Mouse (Mus musculus): ENCODE results near the gene Gm8267.
"Not testable (repeated sequence)": the region's sequence is repeated elsewhere in the genome, so short reads cannot be mapped to it uniquely, and the experiment has no call there.

Gene Gm8267

GRCm38 (mm10) chr14:44750240-44750639 lies at the start of gene Gm8267:
Gene Gm8267 (minus strand): TSS chr14:44750340.
- TF ChIP-seq GATA4 (IDR thresholded peaks at IDR 0.05; ENCODE audit: insufficient replicate concordance, low read length) = no peak

GRCm38 (mm10) chr14:44706356-44706755 lies 43.8 kb downstream of the Gm8267 start, which contains the start of gene Gm8257:
Gene Gm8257 (minus strand): TSS chr14:44706456.
- not testable (repeated sequence) for TF ChIP-seq GATA4 (IDR thresholded peaks at IDR 0.05; ENCODE audit: insufficient replicate concordance, low read length)

Measured in liver, adult (tissue).